Mouse (Mus musculus) NIH3T3 (cell line): ENCODE measurements around the gene Clec1a.
A peak's percentile ranks its signal among the peaks of the same experiment; 100 is the strongest.
"Not testable (repeated sequence)": the region's sequence is repeated elsewhere in the genome, so short reads cannot be mapped to it uniquely, and the experiment has no call there.

Experiments used
- DNase-seq: peaks from one replicate; pipeline ENCODE4 v3.0.0-alpha.2; 2012; ENCODE audit warnings: low read depth

The Clec1a gene

GRCm38 (mm10) chr6:129451411-129452039, at the start of gene Clec1a:
Gene Clec1a (minus strand): TSS chr6:129452000.
- DNase-seq = peak; percentile 19

GRCm38 (mm10) chr6:129499516-129499915, 47.7 kb upstream of the Clec1a start:
- DNase-seq = not testable (repeated sequence)

- no peak for DNase-seq
Measured at GRCm38 (mm10) chr6:129497345-129498218, 45.8 kb upstream of the Clec1a start.

- no peak for DNase-seq
Measured at GRCm38 (mm10) chr6:129494924-129495323, 43.1 kb upstream of the Clec1a start.

GRCm38 (mm10) chr6:129480089-129480958, 28.5 kb upstream of the Clec1a start:
- no peak for DNase-seq

GRCm38 (mm10) chr6:129476404-129477126, 24.8 kb upstream of the Clec1a start:
- DNase-seq = peak; percentile 37

GRCm38 (mm10) chr6:129472627-129473026, 20.8 kb upstream of the Clec1a start:
- DNase-seq = no peak

GRCm38 (mm10) chr6:129471386-129471785, 19.6 kb upstream of the Clec1a start:
- no peak for DNase-seq

GRCm38 (mm10) chr6:129449743-129450142, 2.1 kb downstream of the Clec1a start:
- peak; percentile 64 for DNase-seq

- DNase-seq = no peak
Measured at GRCm38 (mm10) chr6:129438033-129438432, 13.8 kb downstream of the Clec1a start.

- DNase-seq = no peak
Measured at GRCm38 (mm10) chr6:129436025-129436424, 15.8 kb downstream of the Clec1a start.

- DNase-seq = no peak
Measured at GRCm38 (mm10) chr6:129434239-129434638, 17.6 kb downstream of the Clec1a start.

GRCm38 (mm10) chr6:129427281-129427680, 24.5 kb downstream of the Clec1a start:
- DNase-seq = no peak

- DNase-seq = no peak
Measured at GRCm38 (mm10) chr6:129425812-129426211, 26.0 kb downstream of the Clec1a start.

- DNase-seq = no peak
Measured at GRCm38 (mm10) chr6:129425217-129425616, 26.6 kb downstream of the Clec1a start.

GRCm38 (mm10) chr6:129423734-129424072, 28.1 kb downstream of the Clec1a start:
- DNase-seq = peak; percentile 74

GRCm38 (mm10) chr6:129423040-129423733, 28.6 kb downstream of the Clec1a start:
- DNase-seq = peak; percentile 21

GRCm38 (mm10) chr6:129422311-129422710, 29.5 kb downstream of the Clec1a start:
- no peak for DNase-seq

- DNase-seq = no peak
Measured at GRCm38 (mm10) chr6:129414177-129414576, 37.6 kb downstream of the Clec1a start.

GRCm38 (mm10) chr6:129408562-129408961, 43.2 kb downstream of the Clec1a start, which contains the start of gene Clec9a:
Gene Clec9a (plus strand): TSS chr6:129408862.
- DNase-seq = no peak

- no peak for DNase-seq
Measured at GRCm38 (mm10) chr6:129407324-129407723, 44.5 kb downstream of the Clec1a start.
